Mouse (Mus musculus) monocyte, adult 5-6 weeks (primary cell): Measurements from ENCODE around the gene Tpst2. TPM values are rescaled to one million over a fixed set of nuclear protein-coding genes. Genes with fewer than 3 reads are reported as not detected.
A peak's percentile ranks its signal among the peaks of the same experiment; 100 is the strongest.

Experiments
- ATAC-seq: fragments of 153-309, 156-312 bp; replicated peaks from 2 replicates; pipeline ENCODE4 v1.8.0; 2017; ENCODE audit warnings: mild to moderate bottlenecking; ENCODE audit not compliant: low TSS enrichment, insufficient number of reproducible peaks, severe bottlenecking, poor library complexity, low FRiP score
- total RNA-seq: library from RNA; stranded (forward); fragments of 200-1000, 200-491, 200-594 nt; gene quantifications from 3 replicates; pipeline ENCODE4 v1.2.3, GENCODE M21; 2017

The Tpst2 gene
- total RNA-seq, 1 experiment from 2014 or later = 60.8 TPM

DNA sequence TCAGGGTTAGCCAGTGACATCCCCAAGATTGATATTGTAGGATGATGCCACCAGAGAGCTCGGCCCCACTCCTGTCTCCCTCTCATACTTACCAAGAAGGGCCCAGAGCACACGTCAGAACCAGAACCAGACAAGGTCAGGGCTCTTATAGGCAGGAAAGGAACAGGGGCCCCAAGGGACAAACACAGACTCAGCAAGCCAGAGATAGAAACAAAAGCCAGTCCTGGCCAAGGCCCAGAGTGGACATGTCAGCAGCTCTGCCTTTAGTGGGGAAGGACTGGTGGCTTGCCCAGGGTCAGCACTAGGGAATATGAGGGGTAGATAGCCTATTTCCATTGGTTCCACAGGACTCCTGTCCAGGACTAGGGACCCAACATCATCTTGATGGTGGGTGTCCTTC is 24.1 kb upstream of the Tpst2 start, which contains the start of gene Cryba4:
Cryba4 (minus strand) TSS at position 119 of the 400 bp plus-strand sequence.
- ATAC-seq = no peak

GRCm38 (mm10) chr5:112253169-112253568 is 23.3 kb upstream of the Tpst2 start:
- ATAC-seq = no peak

DNA sequence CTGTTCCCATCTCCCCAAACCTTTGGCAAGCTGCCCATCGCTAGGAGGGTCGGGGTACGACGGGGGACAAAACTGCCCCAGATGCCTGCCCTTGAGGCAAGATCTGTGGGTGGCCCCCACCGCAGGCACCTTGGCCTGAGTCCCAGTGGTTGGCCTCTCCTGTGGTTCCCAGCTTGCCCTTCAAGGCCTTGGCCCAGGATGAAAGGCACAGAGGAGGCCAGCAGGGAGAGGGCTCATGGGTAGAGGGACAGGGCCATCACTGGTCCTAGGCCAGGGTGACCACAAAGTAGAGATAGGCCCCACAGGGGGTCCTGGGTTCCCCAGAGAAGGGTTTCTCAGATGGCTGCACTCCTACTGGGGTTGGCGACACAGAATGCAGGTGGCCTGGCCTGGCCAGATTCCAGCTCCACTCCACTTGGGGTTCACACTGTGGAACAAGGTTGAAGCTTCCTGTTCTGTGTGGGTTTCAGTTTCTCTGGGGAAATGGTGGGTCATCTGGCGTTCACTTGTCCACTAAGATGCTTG is 22.1 kb upstream of the Tpst2 start:
- peak; percentile 62 for ATAC-seq

GRCm38 (mm10) chr5:112255426-112255825 is 21.1 kb upstream of the Tpst2 start, which contains the start of gene Crybb1:
Gene Crybb1, plus strand, starts transcription at chr5:112255815.
- no peak for ATAC-seq

- no peak for ATAC-seq
Observed at GRCm38 (mm10) chr5:112256457-112256856, 20.0 kb upstream of the Tpst2 start.

GRCm38 (mm10) chr5:112257896-112258295 is 18.6 kb upstream of the Tpst2 start:
- no peak for ATAC-seq

DNA sequence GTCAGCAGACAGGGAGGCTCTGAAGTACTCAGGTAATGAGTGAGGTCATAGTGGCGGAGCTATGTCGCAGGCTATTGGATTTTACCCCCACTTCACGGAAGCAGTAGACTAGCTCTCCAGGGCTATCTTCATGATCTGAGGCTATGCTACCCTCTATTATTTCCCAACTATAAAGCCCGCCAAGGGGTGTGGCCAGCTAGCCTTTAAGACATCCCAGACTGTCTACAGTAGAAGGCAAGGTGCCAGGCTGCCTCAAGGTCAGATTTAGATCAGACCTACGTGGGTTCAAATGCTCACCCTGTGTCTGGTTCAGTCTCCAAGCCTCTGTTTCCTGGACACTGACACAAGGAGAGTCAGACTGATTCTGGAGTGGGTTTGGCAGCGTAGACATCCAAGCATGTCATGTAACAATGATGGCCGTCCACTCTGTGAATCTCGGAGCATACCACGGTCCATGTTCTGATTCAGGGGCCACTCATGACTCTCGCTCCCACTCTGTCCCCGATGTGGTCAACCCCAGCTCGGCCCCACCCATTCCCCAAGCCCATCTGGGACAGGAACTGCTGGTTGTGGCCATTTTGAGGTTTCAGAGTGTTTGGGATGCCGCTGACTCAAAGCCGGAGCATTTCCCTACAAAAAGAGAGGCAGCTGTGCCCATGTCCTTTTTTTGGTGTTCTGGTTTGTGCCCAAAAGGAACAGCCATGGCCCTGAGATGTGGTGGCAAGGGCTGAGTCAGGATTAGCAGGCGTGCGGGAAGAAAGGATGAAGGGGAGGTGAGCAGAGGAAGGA is 16.4 kb upstream of the Tpst2 start:
- ATAC-seq = no peak

GRCm38 (mm10) chr5:112260818-112261217 is 15.7 kb upstream of the Tpst2 start:
- ATAC-seq = no peak

GRCm38 (mm10) chr5:112264099-112264498 is 12.4 kb upstream of the Tpst2 start:
- ATAC-seq = no peak

- no peak for ATAC-seq
Observed at GRCm38 (mm10) chr5:112265110-112265509, 11.4 kb upstream of the Tpst2 start.

DNA sequence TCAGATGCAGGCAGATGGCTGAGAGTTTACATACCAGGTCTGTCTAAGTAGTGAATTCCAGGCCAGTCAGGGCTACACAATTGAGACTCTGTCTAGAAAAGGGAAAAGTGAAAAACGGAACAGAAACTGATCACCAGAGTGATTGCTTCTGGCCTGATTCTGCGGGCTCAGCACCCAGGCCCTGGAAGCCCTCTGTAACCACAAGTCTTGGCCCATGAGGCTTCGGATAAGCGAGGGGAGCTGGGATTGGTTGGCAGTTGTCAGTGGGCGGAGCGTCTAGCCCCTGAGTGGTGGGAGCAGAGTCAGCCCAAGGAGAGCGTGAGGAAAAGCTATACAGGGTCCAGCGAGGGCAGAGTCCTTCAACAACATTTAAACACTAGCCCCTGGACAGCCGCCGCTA is 11.0 kb upstream of the Tpst2 start:
- ATAC-seq = peak; percentile 78

DNA sequence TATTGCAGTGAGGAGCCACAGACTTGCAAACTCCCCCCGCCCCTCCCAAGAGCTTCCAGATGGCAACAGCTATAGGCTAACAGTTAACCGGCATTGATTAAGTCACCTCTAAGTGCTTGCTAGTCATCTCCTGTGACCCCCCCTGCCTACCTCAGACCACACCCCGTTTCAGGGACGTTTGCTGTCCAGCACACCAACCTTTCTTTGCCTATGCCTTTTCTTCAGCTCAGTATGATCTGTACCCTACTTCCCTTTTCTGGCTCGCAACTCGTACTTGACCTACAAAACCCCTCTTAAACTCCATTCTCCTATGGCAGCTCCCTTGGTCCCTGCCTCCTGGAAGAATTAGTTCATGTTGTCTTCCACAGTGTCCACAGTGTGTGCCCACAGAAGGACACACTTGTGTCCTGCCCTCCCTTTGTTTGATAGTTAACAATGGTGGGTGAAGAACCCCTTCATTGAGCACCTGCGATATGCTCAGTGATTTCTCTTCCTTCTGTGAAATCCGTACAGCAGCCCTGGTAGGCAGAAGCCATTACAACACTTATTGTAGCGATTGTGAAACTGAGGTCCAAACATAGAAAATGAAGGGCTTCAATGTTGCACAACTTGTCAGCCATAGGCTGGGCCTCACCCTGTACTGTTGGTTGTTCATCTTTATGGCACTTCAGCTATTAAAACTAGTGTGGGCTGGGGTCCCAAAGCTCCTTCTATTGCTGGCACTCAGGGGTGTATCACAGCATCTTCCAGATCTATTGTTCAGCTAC is 10.3 kb upstream of the Tpst2 start:
- peak; percentile 44 for ATAC-seq

DNA sequence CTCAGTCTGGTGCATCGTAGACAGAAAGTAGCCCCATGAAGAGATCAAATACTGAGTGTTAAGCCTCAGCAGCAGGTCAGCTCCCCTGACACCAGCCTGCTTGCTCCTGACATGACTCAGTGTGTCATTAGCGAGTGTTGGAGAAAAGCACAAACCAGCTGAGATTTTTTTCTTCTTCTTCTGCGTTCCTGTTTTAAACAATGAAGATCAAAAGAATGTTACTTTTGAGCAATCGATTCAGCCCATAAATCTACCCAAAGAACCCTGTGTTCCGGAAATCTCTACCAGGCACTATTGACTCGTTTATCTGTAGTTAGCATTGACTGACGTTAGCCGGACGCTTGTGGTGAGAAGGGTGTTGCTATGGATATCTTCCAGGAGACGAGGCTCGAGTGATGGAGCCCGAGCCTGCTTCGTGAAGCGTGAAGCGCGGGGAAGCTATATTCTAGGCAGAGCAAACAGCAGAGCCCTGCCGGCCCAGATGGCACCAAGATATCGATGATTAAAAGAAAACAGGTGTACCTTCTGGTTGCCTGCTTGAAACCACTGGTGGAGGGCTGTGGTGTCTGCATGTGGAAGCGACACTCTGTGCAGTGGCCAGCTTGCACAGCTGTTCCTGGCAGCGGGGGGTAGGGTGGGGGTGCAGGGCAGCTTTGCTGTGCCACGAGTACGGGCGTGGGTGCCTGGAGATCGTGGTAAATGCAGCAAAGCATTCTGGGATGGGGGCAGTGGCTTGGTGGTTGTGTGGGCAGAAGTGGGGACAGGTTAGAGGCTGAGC is 5.5 kb upstream of the Tpst2 start:
- 0 out of 2 replicates have a peak, but pooled peaks have one; percentile 2 for ATAC-seq

- ATAC-seq = no peak
Observed at GRCm38 (mm10) chr5:112272934-112273333, 3.6 kb upstream of the Tpst2 start.

GRCm38 (mm10) chr5:112273746-112274463 is 2.6 kb upstream of the Tpst2 start:
- no peak for ATAC-seq

DNA sequence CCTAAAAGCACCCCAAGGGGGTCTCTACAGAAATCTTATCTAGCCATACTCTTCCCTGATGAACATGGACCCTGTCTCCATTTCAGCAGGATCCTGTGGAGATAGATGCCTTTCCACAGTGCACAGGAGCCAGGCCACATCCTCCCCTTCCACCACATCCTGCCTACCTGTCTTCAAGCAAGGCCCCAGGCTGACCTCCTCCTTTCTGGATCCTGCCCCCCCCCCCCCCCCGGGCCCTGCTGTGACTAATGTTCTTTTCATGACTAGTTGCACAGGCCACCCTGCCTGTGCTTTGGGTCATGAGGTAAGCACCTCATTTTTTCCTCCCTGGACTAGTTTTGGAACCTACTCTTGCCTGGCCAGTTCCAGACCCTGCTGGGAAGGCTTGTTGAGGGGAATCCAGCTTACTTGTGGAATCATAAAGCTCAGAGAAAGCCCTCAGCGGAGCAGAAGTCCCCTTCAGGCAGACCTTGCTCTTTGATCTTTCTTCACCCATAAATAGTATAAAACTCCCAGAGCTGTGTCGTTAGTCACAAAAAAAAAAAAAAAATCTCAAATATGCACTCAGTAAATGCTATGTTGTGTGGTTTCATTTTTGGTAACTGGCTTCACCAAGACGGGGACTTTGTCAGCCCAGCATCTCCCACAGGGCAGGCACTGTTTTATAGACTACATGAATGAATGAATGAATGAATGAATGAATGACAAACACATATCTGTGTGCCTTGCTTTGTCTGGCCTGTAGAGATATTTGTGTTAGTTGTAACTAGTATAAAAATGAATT is 1.3 kb upstream of the Tpst2 start:
- no peak for ATAC-seq

DNA sequence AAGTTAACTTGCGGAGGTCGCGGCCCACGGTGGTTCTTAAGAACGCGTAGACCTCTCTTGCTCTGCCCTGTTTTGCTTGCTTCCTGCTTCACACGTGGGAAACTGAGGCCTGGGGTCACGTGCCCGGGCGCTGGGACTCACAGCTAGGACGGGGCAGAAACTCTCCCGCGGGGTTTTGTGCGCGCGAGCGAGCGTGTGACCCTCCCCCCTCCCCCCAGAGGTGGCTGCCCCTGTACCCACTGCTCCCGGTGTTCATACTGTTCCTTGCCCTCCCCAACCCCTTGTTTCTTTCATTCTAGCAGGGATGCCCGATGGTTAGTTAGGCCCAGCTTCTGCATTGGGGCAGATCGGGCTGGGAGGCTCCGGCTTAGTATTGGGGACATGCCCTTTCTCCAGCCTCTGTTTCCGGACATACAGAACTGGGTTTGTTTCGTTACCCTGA is 437 bp downstream of the Tpst2 start:
- ATAC-seq = no peak
